Mouse (Mus musculus): ENCODE results near the gene Neurl1a. TPM values are rescaled to one million over a fixed set of nuclear protein-coding genes. Genes with fewer than 3 reads are reported as not detected.

Gene Neurl1a
- polyA plus RNA-seq, 1 experiment from 2014 or later, result 4.0 TPM

- Histone ChIP-seq H3K9ac (ENCODE audit: low read length) (no peak overlapping the region), H3K36me3 (ENCODE audit: control insufficient read depth, insufficient read depth, low read length) (no peaks in the 10 kb centered on the region), H3K4me1 (replicated peaks; ENCODE audit: control insufficient read depth, insufficient read depth, low read length) (peaks cover 7% of the 10 kb centered on the region; the same call in 1 of the 2 replicates), H3K27ac (ENCODE audit: low read length) (no peak overlapping the region), H3K9me3 (ENCODE audit: control insufficient read depth, low read length) (0 out of 2 replicates have a peak, but pooled peaks cover 6% of the 10 kb centered on the region), H3K4me3 (ENCODE audit: low read length) (peak overlapping the region; percentile 71), H3K4me2 (ENCODE audit: low read depth, low read length) (peak overlapping the region; percentile 99), H3K27me3 (ENCODE audit: control insufficient read depth, insufficient read depth, low read depth, low read length) (peaks cover 32% of the 10 kb centered on the region)
- peak; percentile 50 for ATAC-seq (ENCODE audit: low read depth)
- 11% methylated on average over 10 of the region's 10 CpGs for WGBS
Measured at GRCm38 (mm10) chr19:47178001-47178400, 619 bp upstream of the Neurl1a start.

- ATAC-seq (ENCODE audit: low read depth), result peak; percentile 41
- H3K36me3 ChIP-seq (ENCODE audit: control insufficient read depth, insufficient read depth, low read length), result no peaks in the 10 kb centered on the region
- under 1% methylated on average over 26 of the region's 42 CpGs for WGBS
- H3K4me3 ChIP-seq (ENCODE audit: low read length), result peak overlapping the region; percentile 71
- H3K4me1 ChIP-seq (replicated peaks; ENCODE audit: control insufficient read depth, insufficient read depth, low read length), result peaks cover 7% of the 10 kb centered on the region; the same call in 1 of the 2 replicates
- H3K4me2 ChIP-seq (ENCODE audit: low read depth, low read length), result peak overlapping the region; percentile 99
- peak overlapping the region; percentile 74 for H3K9ac ChIP-seq (ENCODE audit: low read length)
- no peak overlapping the region for H3K27ac ChIP-seq (ENCODE audit: low read length)
- 0 out of 2 replicates have a peak, but pooled peaks cover 6% of the 10 kb centered on the region for H3K9me3 ChIP-seq (ENCODE audit: control insufficient read depth, low read length)
- peaks cover 32% of the 10 kb centered on the region for H3K27me3 ChIP-seq (ENCODE audit: control insufficient read depth, insufficient read depth, low read depth, low read length)
Measured at GRCm38 (mm10) chr19:47179272-47179809, 721 bp downstream of the Neurl1a start.

- Histone ChIP-seq H3K4me2 (ENCODE audit: low read depth, low read length) (no peak overlapping the region), H3K4me3 (ENCODE audit: low read length) (peak overlapping the region; percentile 71), H3K27ac (ENCODE audit: low read length) (no peak overlapping the region), H3K27me3 (ENCODE audit: control insufficient read depth, insufficient read depth, low read depth, low read length) (peaks cover 32% of the 10 kb centered on the region), H3K9me3 (ENCODE audit: control insufficient read depth, low read length) (0 out of 2 replicates have a peak, but pooled peaks cover 6% of the 10 kb centered on the region), H3K36me3 (ENCODE audit: control insufficient read depth, insufficient read depth, low read length) (no peaks in the 10 kb centered on the region), H3K4me1 (replicated peaks; ENCODE audit: control insufficient read depth, insufficient read depth, low read length) (peaks cover 7% of the 10 kb centered on the region; the same call in 1 of the 2 replicates), H3K9ac (ENCODE audit: low read length) (no peak overlapping the region)
- WGBS, result 25% methylated on average over 8 of the region's 8 CpGs
- no peak for ATAC-seq (ENCODE audit: low read depth)
Measured at GRCm38 (mm10) chr19:47180011-47180410, 1.4 kb downstream of the Neurl1a start.

GRCm38 (mm10) chr19:47184221-47184620 lies 5.6 kb downstream of the Neurl1a start:
- Histone ChIP-seq H3K4me3 (ENCODE audit: low read length) (no peak overlapping the region), H3K4me2 (ENCODE audit: low read depth, low read length) (no peak overlapping the region), H3K27me3 (ENCODE audit: control insufficient read depth, insufficient read depth, low read depth, low read length) (peaks cover 18% of the 10 kb centered on the region), H3K9me3 (ENCODE audit: control insufficient read depth, low read length) (0 out of 2 replicates have a peak, but pooled peaks cover 6% of the 10 kb centered on the region), H3K27ac (ENCODE audit: low read length) (no peak overlapping the region), H3K36me3 (ENCODE audit: control insufficient read depth, insufficient read depth, low read length) (no peaks in the 10 kb centered on the region), H3K9ac (ENCODE audit: low read length) (no peak overlapping the region), H3K4me1 (replicated peaks; ENCODE audit: control insufficient read depth, insufficient read depth, low read length) (peaks cover 4% of the 10 kb centered on the region; the same call in 1 of the 2 replicates)
- WGBS, result 56% methylated on average over 8 of the region's 8 CpGs
- no peak for ATAC-seq (ENCODE audit: low read depth)

GRCm38 (mm10) chr19:47184736-47185135 lies 6.1 kb downstream of the Neurl1a start:
- Histone ChIP-seq H3K4me1 (replicated peaks; ENCODE audit: control insufficient read depth, insufficient read depth, low read length) (no peaks in the 10 kb centered on the region; the same call in 1 of the 2 replicates), H3K36me3 (ENCODE audit: control insufficient read depth, insufficient read depth, low read length) (no peaks in the 10 kb centered on the region), H3K27ac (ENCODE audit: low read length) (no peak overlapping the region), H3K27me3 (ENCODE audit: control insufficient read depth, insufficient read depth, low read depth, low read length) (peaks cover 12% of the 10 kb centered on the region), H3K9ac (ENCODE audit: low read length) (no peak overlapping the region), H3K4me3 (ENCODE audit: low read length) (no peak overlapping the region), H3K4me2 (ENCODE audit: low read depth, low read length) (no peak overlapping the region), H3K9me3 (ENCODE audit: control insufficient read depth, low read length) (0 out of 2 replicates have a peak, but pooled peaks cover 6% of the 10 kb centered on the region)
- ATAC-seq (ENCODE audit: low read depth), result no peak
- 35% methylated on average over 4 of the region's 4 CpGs for WGBS

- WGBS, result 40% methylated on average over 15 of the region's 15 CpGs
- no peak for ATAC-seq (ENCODE audit: low read depth)
- Histone ChIP-seq H3K4me2 (ENCODE audit: low read depth, low read length) (no peak overlapping the region), H3K27me3 (ENCODE audit: control insufficient read depth, insufficient read depth, low read depth, low read length) (no peaks in the 10 kb centered on the region), H3K9me3 (ENCODE audit: control insufficient read depth, low read length) (0 out of 2 replicates have a peak, but pooled peaks cover 6% of the 10 kb centered on the region), H3K27ac (ENCODE audit: low read length) (no peak overlapping the region), H3K4me3 (ENCODE audit: low read length) (no peak overlapping the region), H3K9ac (ENCODE audit: low read length) (no peak overlapping the region), H3K36me3 (ENCODE audit: control insufficient read depth, insufficient read depth, low read length) (no peaks in the 10 kb centered on the region), H3K4me1 (replicated peaks; ENCODE audit: control insufficient read depth, insufficient read depth, low read length) (no peaks in the 10 kb centered on the region; the same call in 1 of the 2 replicates)
Measured at GRCm38 (mm10) chr19:47186514-47187275, 8.1 kb downstream of the Neurl1a start.

- H3K27ac ChIP-seq (ENCODE audit: low read length), result no peak overlapping the region
- H3K4me1 ChIP-seq (replicated peaks; ENCODE audit: control insufficient read depth, insufficient read depth, low read length), result no peaks in the 10 kb centered on the region; the same call in 1 of the 2 replicates
- H3K4me2 ChIP-seq (ENCODE audit: low read depth, low read length), result no peak overlapping the region
- H3K9me3 ChIP-seq (ENCODE audit: control insufficient read depth, low read length), result no peaks in the 10 kb centered on the region
- 0 out of 2 replicates have a peak, but pooled peaks have one; percentile 26 for ATAC-seq (ENCODE audit: low read depth)
- 63% methylated on average over 11 of the region's 11 CpGs for WGBS
- H3K4me3 ChIP-seq (ENCODE audit: low read length), result no peak overlapping the region
- no peaks in the 10 kb centered on the region for H3K27me3 ChIP-seq (ENCODE audit: control insufficient read depth, insufficient read depth, low read depth, low read length)
- H3K36me3 ChIP-seq (ENCODE audit: control insufficient read depth, insufficient read depth, low read length), result no peaks in the 10 kb centered on the region
- H3K9ac ChIP-seq (ENCODE audit: low read length), result no peak overlapping the region
Measured at GRCm38 (mm10) chr19:47188515-47189128, 10.0 kb downstream of the Neurl1a start.

- 92% methylated on average over 5 of the region's 5 CpGs for WGBS
- no peak for ATAC-seq (ENCODE audit: low read depth)
Measured at GRCm38 (mm10) chr19:47192158-47192557, 13.5 kb downstream of the Neurl1a start.

More at GRCm38 (mm10) chr19:47192158-47192557, 13.5 kb downstream of the Neurl1a start:
- H3K4me3 ChIP-seq (ENCODE audit: low read length), result no peak overlapping the region
- no peaks in the 10 kb centered on the region for H3K9me3 ChIP-seq (ENCODE audit: control insufficient read depth, low read length)
- no peak overlapping the region for H3K27ac ChIP-seq (ENCODE audit: low read length)
- H3K4me1 ChIP-seq (replicated peaks; ENCODE audit: control insufficient read depth, insufficient read depth, low read length), result no peaks in the 10 kb centered on the region; the same call in 1 of the 2 replicates
- H3K27me3 ChIP-seq (ENCODE audit: control insufficient read depth, insufficient read depth, low read depth, low read length), result no peaks in the 10 kb centered on the region
- H3K9ac ChIP-seq (ENCODE audit: low read length), result no peak overlapping the region
- no peak overlapping the region for H3K4me2 ChIP-seq (ENCODE audit: low read depth, low read length)
- no peaks in the 10 kb centered on the region for H3K36me3 ChIP-seq (ENCODE audit: control insufficient read depth, insufficient read depth, low read length)

Data from lung, embryonic 16.5 days (tissue).